Mouse (Mus musculus) hindbrain, embryonic 14.5 days (tissue): ENCODE measurements around the gene Marveld2. TPM values are rescaled to one million over a fixed set of nuclear protein-coding genes. Genes with fewer than 3 reads are reported as not detected.

Experiments
- ATAC-seq: fragments of 200-750 bp; cut with Nextera tagmentation; 2 replicates; pipeline ENCODE4 v1.8.0; 2017; ENCODE audit warnings: moderate number of reproducible peaks, mild to moderate bottlenecking, moderate TSS enrichment, moderate library complexity; ENCODE audit not compliant: low FRiP score
- DNase-seq: peaks from one replicate; pipeline ENCODE4 v3.0.0-alpha.2; 2015; ENCODE audit warnings: low spot score
- H3K27ac ChIP-seq: fragments of 300-500 bp; sonication (generic); 2 replicates; pipeline ENCODE4 v1.5.1; 2014; ENCODE audit warnings: mild to moderate bottlenecking, moderate library complexity
- H3K27me3 ChIP-seq: fragments of 300-500 bp; sonication (generic); 2 replicates; pipeline ENCODE4 v1.6.1; 2014; ENCODE audit warnings: mild to moderate bottlenecking, low read length, mixed read lengths; ENCODE audit not compliant: control insufficient read depth, insufficient read depth
- H3K36me3 ChIP-seq: fragments of 300-500 bp; sonication (generic); replicated peaks from 2 replicates; pipeline ENCODE4 v1.6.1; 2014; ENCODE audit not compliant: control insufficient read depth, insufficient read depth
- H3K4me1 ChIP-seq: fragments of 300-500 bp; sonication (generic); replicated peaks from 2 replicates; pipeline ENCODE4 v1.6.1; 2014; ENCODE audit warnings: antibody characterized with exemption, low read length, mixed read lengths; ENCODE audit not compliant: control insufficient read depth, insufficient read depth
- H3K4me2 ChIP-seq: fragments of 300-500 bp; sonication (generic); replicated peaks from 2 replicates; pipeline ENCODE4 v1.6.1; 2014; ENCODE audit warnings: mild to moderate bottlenecking, moderate library complexity
- H3K4me3 ChIP-seq: fragments of 300-500 bp; sonication (generic); replicated peaks from 2 replicates; pipeline ENCODE4 v1.5.1; 2014; ENCODE audit warnings: mild to moderate bottlenecking, low read length
- H3K9ac ChIP-seq: fragments of 300-500 bp; sonication (generic); 2 replicates; pipeline ENCODE4 v1.6.1; 2014
- H3K9me3 ChIP-seq: fragments of 300-500 bp; sonication (generic); 2 replicates; pipeline ENCODE4 v1.6.1; 2016; ENCODE audit warnings: low read length; ENCODE audit not compliant: control insufficient read depth
- WGBS: fragments of 180-500 bp; shearing (Covaris S2); extraction: QIAGEN DNeasy Blood & Tissue Kit; methylation state at CpG from one replicate; pipeline ENCODE4 v1.1.7; 2014; 5-methylcytosine and 5-hydroxymethylcytosine counted together
- polyA plus RNA-seq: library from polyadenylated mRNA; unstranded; fragments of >200 nt; fragmentation: Nextera tagmentation; extraction: Ambion mirVana; gene quantifications from 2 replicates; pipeline ENCODE4 v1.2.1, GENCODE M21; 2014

Marveld2 gene
- polyA plus RNA-seq, 1 experiment from 2014 or later: 3.8 TPM

DNA sequence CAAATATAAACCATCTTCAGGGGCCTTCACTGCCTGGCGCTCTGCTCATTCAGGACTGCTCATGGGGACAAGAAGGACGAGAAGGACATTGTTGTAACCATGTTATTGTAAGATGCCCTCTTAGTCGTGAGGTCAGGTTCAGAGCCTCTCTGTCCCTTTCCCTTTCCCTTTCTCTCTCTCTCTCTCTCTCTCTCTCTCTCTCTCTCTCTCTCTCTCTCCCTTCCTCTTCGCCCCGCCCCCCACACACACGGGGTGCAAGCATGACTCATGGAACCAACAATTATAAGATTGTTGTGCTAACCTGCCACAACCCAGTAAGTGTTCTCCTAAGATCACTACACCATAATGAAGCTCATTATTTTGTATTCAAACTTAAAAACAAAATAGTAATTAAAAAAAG, 34.6 kb downstream of the Marveld2 start:
- DNase-seq (no peak), ATAC-seq (no peak)
- no peaks in the 10 kb centered on the region for H3K9me3 ChIP-seq
- no peaks in the 10 kb centered on the region for H3K36me3 ChIP-seq
- H3K27ac ChIP-seq: no peak overlapping the region
- H3K4me1 ChIP-seq: no peaks in the 10 kb centered on the region
- no peak overlapping the region for H3K9ac ChIP-seq
- H3K4me2 ChIP-seq: no peak overlapping the region
- H3K4me3 ChIP-seq: no peak overlapping the region
- no peaks in the 10 kb centered on the region for H3K27me3 ChIP-seq
- 53% methylated on average over 6 of the region's 6 CpGs for WGBS

DNA sequence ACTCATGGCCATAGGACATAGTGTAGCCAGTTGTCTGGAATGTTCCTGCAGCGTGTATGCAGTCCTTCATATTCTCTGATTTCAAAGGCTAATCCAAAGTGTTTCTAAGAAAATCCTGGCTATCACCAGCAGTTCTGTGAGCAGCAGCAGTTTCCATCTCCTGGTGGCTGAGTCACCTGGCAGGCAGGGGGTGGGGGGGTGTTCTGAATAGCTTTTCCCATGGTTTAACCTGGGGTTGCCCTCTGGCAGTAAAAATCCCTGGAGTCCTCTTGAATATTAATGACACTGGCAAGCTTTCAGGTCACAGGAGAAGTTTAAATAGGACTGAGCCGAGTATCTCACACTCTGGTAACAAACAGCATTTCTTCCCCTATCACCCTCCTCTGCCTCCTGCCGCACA, 35.1 kb downstream of the Marveld2 start:
- Histone ChIP-seq H3K27ac (no peak overlapping the region), H3K9me3 (no peaks in the 10 kb centered on the region), H3K9ac (no peak overlapping the region), H3K4me1 (no peaks in the 10 kb centered on the region), H3K4me2 (no peak overlapping the region), H3K36me3 (no peaks in the 10 kb centered on the region), H3K4me3 (no peak overlapping the region), H3K27me3 (no peaks in the 10 kb centered on the region)
- DNase-seq (no peak), ATAC-seq (no peak)
- WGBS: 51% methylated on average over 3 of the region's 3 CpGs

DNA sequence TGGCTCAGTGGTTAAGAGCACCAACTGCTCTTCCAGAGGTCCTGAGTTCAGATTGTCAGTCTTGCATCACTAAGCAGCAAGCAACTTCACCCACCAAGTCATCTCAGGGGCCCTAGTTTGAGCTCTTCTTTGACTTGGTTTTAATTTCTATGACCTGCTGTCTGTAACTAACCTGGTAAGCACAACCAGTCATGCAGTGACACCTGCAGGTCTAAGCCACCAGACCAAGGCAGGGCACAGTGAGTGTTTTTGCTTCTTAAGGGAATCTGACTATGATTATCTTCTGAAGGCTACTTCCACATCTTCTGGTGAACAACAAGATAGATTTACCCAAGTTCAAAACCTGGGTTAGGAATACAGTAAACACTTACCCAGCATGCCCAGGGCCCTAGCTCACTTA, 36.8 kb downstream of the Marveld2 start:
- Histone ChIP-seq H3K9ac (no peak overlapping the region), H3K27ac (no peak overlapping the region), H3K36me3 (no peaks in the 10 kb centered on the region), H3K4me3 (no peak overlapping the region), H3K4me2 (no peak overlapping the region), H3K27me3 (no peaks in the 10 kb centered on the region), H3K9me3 (no peaks in the 10 kb centered on the region), H3K4me1 (no peaks in the 10 kb centered on the region)
- DNase-seq: no peak
- ATAC-seq: no peak

DNA sequence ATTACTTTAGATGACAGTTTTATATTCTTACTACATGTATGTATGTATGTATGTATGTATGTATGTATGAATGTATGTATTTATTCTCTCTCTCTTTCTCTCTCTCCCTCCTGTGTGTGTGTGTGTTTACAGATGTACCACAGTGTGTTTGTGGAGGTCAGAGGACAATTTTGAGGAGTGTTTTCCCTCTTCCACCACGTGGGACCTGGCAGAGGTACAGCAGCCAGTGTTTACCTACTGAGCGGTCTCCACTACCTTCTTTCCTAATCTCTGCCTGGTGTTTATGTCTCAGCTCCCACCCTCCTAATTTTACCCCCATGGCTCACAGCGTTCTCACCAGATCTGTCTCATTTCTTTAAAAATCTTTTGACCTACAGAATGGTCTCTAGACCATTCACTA, 37.6 kb downstream of the Marveld2 start:
- 53% methylated on average over 3 of the region's 3 CpGs for WGBS

DNA sequence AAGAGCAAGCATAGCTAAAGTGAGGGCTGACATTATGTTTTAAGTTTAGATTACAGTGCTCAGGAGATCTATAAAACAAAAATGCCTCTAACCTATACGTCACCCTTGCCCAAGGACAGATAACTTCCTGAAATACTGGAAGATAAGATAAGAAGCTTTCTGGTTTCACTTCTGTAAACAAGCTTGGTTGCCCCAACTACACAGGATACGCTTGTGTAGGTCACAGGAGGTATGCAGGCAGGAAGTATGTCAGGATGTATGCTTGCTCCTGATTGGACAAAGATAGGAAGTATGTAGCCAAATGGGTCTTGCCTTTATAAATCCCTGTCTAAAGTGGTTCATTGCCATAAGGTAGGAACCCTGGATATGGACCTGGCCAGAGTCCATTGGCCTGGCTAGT, 40.8 kb downstream of the Marveld2 start:
- H3K4me1 ChIP-seq: no peaks in the 10 kb centered on the region
- no peaks in the 10 kb centered on the region for H3K36me3 ChIP-seq
- no peak for ATAC-seq
- no peak overlapping the region for H3K4me3 ChIP-seq
- H3K27me3 ChIP-seq: no peaks in the 10 kb centered on the region
- no peak overlapping the region for H3K4me2 ChIP-seq
- WGBS: 83% methylated on average over 2 of the region's 2 CpGs
- DNase-seq: no peak
- H3K9ac ChIP-seq: no peak overlapping the region
- H3K27ac ChIP-seq: no peak overlapping the region
- H3K9me3 ChIP-seq: no peaks in the 10 kb centered on the region

More for the DNA sequence above, 37.6 kb downstream of the Marveld2 start:
- Histone ChIP-seq H3K4me3 (no peak overlapping the region), H3K4me1 (no peaks in the 10 kb centered on the region), H3K36me3 (no peaks in the 10 kb centered on the region), H3K4me2 (no peak overlapping the region), H3K27me3 (no peaks in the 10 kb centered on the region), H3K9me3 (no peaks in the 10 kb centered on the region), H3K27ac (no peak overlapping the region), H3K9ac (no peak overlapping the region)
- DNase-seq: no peak
- ATAC-seq: no peak

DNA sequence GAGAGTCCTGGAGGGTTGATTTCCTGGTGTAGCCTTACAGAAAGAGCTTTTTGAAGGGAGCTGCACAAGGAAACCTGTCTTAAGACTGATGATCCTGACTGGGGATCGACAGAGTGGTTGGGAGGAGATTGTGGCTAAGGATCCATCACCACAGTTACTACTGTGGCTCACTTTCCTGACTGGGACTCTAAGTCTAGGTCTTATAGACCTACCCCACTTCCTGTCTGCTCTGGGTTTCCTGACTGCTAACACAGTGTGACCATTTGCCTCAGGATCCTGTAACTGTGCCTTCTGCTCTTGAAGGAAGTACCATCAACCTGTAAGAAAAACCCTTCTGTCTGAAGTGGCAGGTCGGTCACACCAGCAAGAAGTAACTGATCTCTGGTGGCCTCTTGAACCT, 46.1 kb downstream of the Marveld2 start:
- Histone ChIP-seq H3K27ac (no peak overlapping the region), H3K36me3 (no peaks in the 10 kb centered on the region), H3K4me1 (no peaks in the 10 kb centered on the region), H3K9ac (no peak overlapping the region), H3K4me3 (no peak overlapping the region), H3K4me2 (no peak overlapping the region), H3K9me3 (no peaks in the 10 kb centered on the region), H3K27me3 (no peaks in the 10 kb centered on the region)
- 76% methylated on average over 2 of the region's 2 CpGs for WGBS
- DNase-seq (no peak), ATAC-seq (no peak)

DNA sequence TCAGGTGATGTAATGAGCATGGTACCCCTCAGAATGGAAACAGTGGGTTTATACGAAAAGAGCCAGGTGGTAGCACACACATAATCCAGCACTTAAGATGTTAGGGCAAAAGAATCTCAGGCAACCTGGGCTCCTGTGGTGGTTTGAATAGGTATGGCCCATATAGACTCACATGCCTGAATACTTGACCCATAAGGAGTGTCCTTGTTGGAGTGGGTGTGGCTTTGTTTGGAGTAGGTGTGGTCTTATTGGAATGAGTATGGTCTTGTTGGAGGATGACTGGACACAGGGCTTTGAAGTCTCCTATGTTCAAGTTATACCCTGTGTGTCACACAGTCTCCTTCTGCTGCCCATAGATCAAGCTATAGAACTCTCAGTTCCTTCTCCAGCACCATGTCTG, 48.4 kb downstream of the Marveld2 start:
- Histone ChIP-seq H3K9ac (no peak overlapping the region), H3K27me3 (no peaks in the 10 kb centered on the region), H3K36me3 (no peaks in the 10 kb centered on the region), H3K4me1 (no peaks in the 10 kb centered on the region), H3K4me2 (no peak overlapping the region), H3K4me3 (no peak overlapping the region), H3K9me3 (no peaks in the 10 kb centered on the region), H3K27ac (no peak overlapping the region)
- ATAC-seq (no peak), DNase-seq (no peak)
- 97% methylated on average over 1 of the region's 1 CpGs for WGBS

DNA sequence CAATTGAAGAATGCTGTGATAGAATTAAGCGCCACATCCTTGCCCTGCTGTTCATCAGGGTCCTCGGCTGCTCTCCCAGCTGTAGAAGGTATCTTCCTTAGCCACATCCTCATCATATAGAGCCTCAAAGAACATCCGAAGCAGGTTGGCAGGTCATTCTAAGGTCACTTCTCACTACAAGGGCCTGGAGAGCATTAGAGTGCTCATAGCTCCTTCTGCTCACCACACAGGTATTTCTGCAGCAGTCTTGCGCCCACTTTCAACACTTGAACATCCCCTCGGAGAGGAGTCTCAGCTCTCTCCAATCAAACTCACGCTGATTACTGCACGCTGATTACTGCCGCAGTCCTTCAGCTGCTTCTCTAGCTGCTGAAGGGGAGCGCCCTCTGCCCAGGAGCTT, 57.3 kb downstream of the Marveld2 start:
- Histone ChIP-seq H3K4me3 (no peak overlapping the region), H3K9ac (no peak overlapping the region), H3K9me3 (no peaks in the 10 kb centered on the region), H3K4me1 (no peaks in the 10 kb centered on the region), H3K27me3 (peaks cover 9% of the 10 kb centered on the region), H3K4me2 (no peak overlapping the region), H3K27ac (no peak overlapping the region), H3K36me3 (no peaks in the 10 kb centered on the region)
- ATAC-seq (no peak), DNase-seq (no peak)
- 83% methylated on average over 9 of the region's 9 CpGs for WGBS

DNA sequence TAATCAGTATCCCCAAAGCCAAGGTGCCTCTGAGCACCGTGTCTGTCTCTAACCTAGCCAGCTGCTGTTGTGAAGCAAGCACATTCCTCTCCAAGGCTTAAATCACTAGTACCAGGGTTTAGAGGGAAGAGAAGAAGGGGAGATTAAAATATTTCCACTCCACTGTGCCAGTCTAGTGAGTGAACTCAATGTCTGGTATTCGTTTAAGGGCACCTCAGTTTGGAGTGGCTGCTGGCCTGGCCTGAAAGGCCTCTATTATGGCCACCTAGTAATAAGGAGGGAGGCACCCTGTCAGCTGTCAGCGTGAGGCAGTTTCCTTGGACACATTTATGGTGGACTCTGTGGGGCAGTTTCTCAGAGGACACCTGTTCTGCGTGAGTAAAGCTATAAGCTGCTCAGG, 59.8 kb downstream of the Marveld2 start:
- no peaks in the 10 kb centered on the region for H3K9me3 ChIP-seq
- peaks cover 6% of the 10 kb centered on the region for H3K4me1 ChIP-seq
- H3K4me3 ChIP-seq: no peak overlapping the region
- H3K4me2 ChIP-seq: no peak overlapping the region
- 72% methylated on average over 4 of the region's 4 CpGs for WGBS
- H3K36me3 ChIP-seq: no peaks in the 10 kb centered on the region
- no peak overlapping the region for H3K27ac ChIP-seq
- no peak overlapping the region for H3K9ac ChIP-seq
- ATAC-seq (no peak), DNase-seq (no peak)
- H3K27me3 ChIP-seq: peaks cover 34% of the 10 kb centered on the region

DNA sequence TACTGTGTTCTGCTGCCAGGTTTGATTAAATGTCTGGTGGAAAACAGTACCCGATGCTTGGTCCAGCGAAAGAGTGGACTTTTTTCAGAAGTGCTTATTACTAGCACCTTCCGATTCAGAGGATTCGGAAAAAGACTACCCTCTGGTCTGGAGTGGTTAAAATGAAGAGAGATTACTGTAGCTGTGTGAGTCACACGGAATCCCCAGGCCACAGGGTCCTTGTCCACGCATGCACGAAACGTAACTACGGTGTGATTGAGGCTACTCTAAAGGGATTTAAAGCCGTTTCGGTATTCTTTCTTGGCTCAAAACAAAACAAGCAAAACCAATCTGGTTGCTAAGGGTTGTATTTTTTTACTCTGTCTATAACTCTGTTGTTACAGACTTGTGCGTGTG, 63.7 kb downstream of the Marveld2 start:
- Histone ChIP-seq H3K36me3 (no peaks in the 10 kb centered on the region), H3K9ac (peak overlapping the region; percentile 55), H3K4me1 (peaks cover 13% of the 10 kb centered on the region), H3K4me3 (peak overlapping the region; percentile 57), H3K9me3 (no peaks in the 10 kb centered on the region), H3K27me3 (peaks cover 60% of the 10 kb centered on the region), H3K27ac (no peak overlapping the region), H3K4me2 (peak overlapping the region; percentile 100)
- ATAC-seq (no peak), DNase-seq (peak; percentile 25)
- WGBS: 4% methylated on average over 12 of the region's 12 CpGs
